Mouse (Mus musculus): ENCODE results near the gene Prss50. TPM values are rescaled to one million over a fixed set of nuclear protein-coding genes. Genes with fewer than 3 reads are reported as not detected.

Gene Prss50
- polyA plus RNA-seq, 1 experiment from 2014 or later, result 1.5 TPM

DNA sequence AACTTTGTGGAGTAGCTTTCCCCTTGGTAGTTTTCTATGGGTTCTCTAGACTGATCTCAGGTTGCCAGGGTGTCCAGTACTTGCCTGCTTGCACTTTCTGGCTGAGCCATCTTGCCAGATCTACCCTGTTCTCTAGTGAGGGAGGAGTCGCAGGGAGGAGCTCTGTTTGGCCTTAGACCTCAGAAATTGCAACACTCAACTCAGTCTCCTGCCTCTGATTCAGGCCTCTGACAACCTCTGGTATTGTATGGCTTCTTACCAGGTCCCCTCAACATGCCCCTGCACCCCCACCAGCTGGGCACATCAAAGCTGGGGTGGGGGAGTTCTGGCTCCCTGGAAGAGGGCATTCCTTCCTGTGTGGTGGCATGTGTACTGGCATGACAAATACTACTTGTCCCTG, 19.6 kb downstream of the Prss50 start:
- 80% methylated on average over 1 of the region's 1 CpGs for WGBS
- Histone ChIP-seq H3K4me1 (peaks cover 38% of the 10 kb centered on the region), H3K36me3 (no peaks in the 10 kb centered on the region), H3K27ac (no peak overlapping the region), H3K9ac (no peak overlapping the region), H3K4me3 (replicated peaks) (no peak overlapping the region), H3K9me3 (no peaks in the 10 kb centered on the region), H3K27me3 (replicated peaks) (peaks cover 21% of the 10 kb centered on the region), H3K4me2 (no peak overlapping the region)
- no peak for ATAC-seq (ENCODE audit: insufficient read depth, low FRiP score, low read depth)

- H3K4me2 ChIP-seq, result no peak overlapping the region
- H3K4me3 ChIP-seq (replicated peaks), result no peak overlapping the region
- no peaks in the 10 kb centered on the region for H3K9me3 ChIP-seq
- peaks cover 38% of the 10 kb centered on the region for H3K4me1 ChIP-seq
- ATAC-seq (ENCODE audit: insufficient read depth, low FRiP score, low read depth), result no peak
- peaks cover 21% of the 10 kb centered on the region for H3K27me3 ChIP-seq (replicated peaks)
- 86% methylated on average over 5 of the region's 5 CpGs for WGBS
- H3K27ac ChIP-seq, result no peak overlapping the region
- H3K9ac ChIP-seq, result no peak overlapping the region
- no peaks in the 10 kb centered on the region for H3K36me3 ChIP-seq
These were observed 20.1 kb downstream of the Prss50 start for GRCm38 (mm10) chr9:110877888-110878287.

DNA sequence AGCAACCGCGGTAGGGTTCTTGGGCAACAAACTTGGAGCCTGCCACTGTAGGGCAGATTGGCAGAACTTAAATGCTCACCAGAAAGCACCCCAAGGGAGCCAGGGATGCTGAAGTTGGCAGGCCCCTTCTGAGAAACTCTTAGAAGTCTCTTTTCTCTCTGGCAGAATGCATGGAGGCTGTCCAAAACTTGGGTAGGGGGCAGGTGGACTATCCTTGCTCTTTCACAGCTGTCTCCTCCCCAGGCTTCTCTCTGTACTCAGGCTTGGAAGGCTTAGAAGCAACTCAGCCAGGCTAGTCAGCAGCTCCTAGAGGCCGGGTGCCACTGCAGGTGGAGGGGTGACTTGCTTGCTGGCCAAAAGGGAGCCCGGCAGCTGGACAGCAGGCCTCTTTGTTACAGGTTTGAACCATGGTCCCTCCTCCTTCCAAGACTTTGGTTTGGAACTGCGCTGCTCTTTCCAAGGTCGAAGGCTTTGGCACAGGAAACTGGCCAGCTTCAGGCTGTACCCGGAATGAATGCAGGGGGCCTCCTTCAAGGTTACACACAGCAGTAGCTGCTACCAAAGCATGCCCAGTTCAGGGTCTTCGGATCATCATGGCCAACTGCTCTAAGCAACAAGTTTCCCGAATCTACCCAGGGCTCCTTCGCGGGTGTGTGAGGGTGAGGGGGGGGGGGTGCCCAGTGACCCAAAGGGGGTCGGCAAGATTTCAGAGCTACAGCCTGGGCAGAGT, 21.6 kb downstream of the Prss50 start, which contains the start of gene Als2cl:
Gene Als2cl (plus strand): TSS at position 680 of the 730 bp plus-strand sequence.
- H3K4me1 ChIP-seq, result peaks cover 30% of the 10 kb centered on the region; the same call in 1 of the 2 replicates
- peak within 1 kb of the TSS; percentile 70 for H3K27ac ChIP-seq
- peak within 1 kb of the TSS; percentile 93 for H3K4me2 ChIP-seq
- no peaks in the 10 kb centered on the region for H3K9me3 ChIP-seq
- WGBS, result 18% methylated on average over 12 of the region's 12 CpGs
- peaks cover 11% of the 10 kb centered on the region for H3K27me3 ChIP-seq (replicated peaks)
- ATAC-seq (ENCODE audit: insufficient read depth, low FRiP score, low read depth), result 0 out of 2 replicates have a peak, but pooled peaks have one; percentile 5
- H3K36me3 ChIP-seq, result no peaks in the 10 kb centered on the region
- peak within 1 kb of the TSS; percentile 60 for H3K4me3 ChIP-seq (replicated peaks)
- peak within 1 kb of the TSS; percentile 45 for H3K9ac ChIP-seq

DNA sequence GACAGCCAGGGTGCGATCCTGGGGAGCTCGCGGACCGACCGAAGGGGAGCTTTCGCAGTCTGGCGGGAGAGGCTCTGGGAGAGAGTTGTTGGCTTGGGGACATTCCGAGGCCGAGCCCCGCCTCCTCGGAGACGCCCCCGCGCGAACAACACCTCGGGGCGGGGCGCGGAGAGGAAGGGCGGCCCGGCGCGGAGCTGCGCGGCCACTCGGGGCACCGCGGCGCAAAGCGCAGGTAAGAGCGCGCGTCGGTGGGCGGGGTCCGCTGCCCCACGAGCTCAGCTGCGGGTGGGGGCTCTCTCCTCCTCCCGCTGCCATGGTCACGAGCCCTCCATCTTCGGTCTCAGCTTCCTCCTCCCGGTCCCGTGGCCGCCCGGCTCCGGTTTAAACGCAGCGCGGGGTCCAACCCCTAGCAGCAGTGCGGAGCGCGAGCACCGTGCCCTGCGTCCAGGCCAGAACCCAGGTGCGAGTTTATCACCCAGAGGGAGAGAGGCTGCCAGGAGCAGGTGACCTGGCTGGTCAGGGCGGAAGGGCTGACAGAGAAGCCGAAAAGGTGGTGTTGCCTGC, 22.3 kb downstream of the Prss50 start, which contains the start of gene Tmie:
Gene Tmie (minus strand): TSS at position 116 of the 564 bp plus-strand sequence.
- Histone ChIP-seq H3K4me3 (replicated peaks) (peak within 1 kb of the TSS; percentile 60), H3K9me3 (no peaks in the 10 kb centered on the region), H3K4me2 (peak within 1 kb of the TSS; percentile 93), H3K27me3 (replicated peaks) (peaks cover 11% of the 10 kb centered on the region), H3K9ac (peak within 1 kb of the TSS; percentile 45), H3K4me1 (peaks cover 26% of the 10 kb centered on the region; the same call in 1 of the 2 replicates), H3K36me3 (no peaks in the 10 kb centered on the region), H3K27ac (peak within 1 kb of the TSS; percentile 70)
- ATAC-seq (ENCODE audit: insufficient read depth, low FRiP score, low read depth), result peak; percentile 84
- under 1% methylated on average over 56 of the region's 57 CpGs for WGBS

- Histone ChIP-seq H3K36me3 (no peaks in the 10 kb centered on the region), H3K9ac (no peak overlapping the region), H3K4me2 (peak overlapping the region; percentile 93), H3K27me3 (replicated peaks) (peaks cover 11% of the 10 kb centered on the region), H3K9me3 (no peaks in the 10 kb centered on the region), H3K4me1 (peaks cover 22% of the 10 kb centered on the region; the same call in 1 of the 2 replicates), H3K27ac (peak overlapping the region; percentile 70), H3K4me3 (replicated peaks) (peak overlapping the region; percentile 60)
- peak; percentile 12; the same call in 1 of the 2 replicates for ATAC-seq (ENCODE audit: insufficient read depth, low FRiP score, low read depth)
- WGBS, result 60% methylated on average over 4 of the region's 4 CpGs
These were observed 23.0 kb downstream of the Prss50 start for GRCm38 (mm10) chr9:110880772-110881171.

DNA sequence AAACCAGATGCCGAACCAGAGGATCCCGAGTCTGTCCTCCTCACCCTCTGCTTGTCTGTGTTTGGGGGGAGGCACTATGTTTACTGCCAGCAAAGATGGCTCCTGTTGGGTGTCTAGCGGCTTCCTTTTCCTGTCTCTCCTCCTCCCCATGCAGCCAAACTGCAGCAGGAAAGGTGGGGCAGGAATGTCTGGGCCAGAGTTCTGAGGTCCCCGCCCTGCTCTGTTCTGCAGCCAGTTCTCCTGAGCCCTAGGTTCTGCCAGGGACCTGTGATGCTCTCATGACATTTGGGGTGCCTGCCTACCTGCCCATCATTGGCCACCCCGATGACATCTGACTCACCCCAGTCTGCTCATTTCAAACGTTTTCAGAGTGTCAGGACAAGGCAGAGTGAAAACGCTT, 24.2 kb downstream of the Prss50 start:
- H3K27ac ChIP-seq, result no peak overlapping the region
- H3K4me3 ChIP-seq (replicated peaks), result no peak overlapping the region
- H3K9ac ChIP-seq, result no peak overlapping the region
- ATAC-seq (ENCODE audit: insufficient read depth, low FRiP score, low read depth), result no peak
- WGBS, result 73% methylated on average over 7 of the region's 7 CpGs
- peaks cover 22% of the 10 kb centered on the region; the same call in 1 of the 2 replicates for H3K4me1 ChIP-seq
- no peak overlapping the region for H3K4me2 ChIP-seq
- H3K36me3 ChIP-seq, result no peaks in the 10 kb centered on the region
- no peaks in the 10 kb centered on the region for H3K9me3 ChIP-seq
- H3K27me3 ChIP-seq (replicated peaks), result peaks cover 11% of the 10 kb centered on the region

DNA sequence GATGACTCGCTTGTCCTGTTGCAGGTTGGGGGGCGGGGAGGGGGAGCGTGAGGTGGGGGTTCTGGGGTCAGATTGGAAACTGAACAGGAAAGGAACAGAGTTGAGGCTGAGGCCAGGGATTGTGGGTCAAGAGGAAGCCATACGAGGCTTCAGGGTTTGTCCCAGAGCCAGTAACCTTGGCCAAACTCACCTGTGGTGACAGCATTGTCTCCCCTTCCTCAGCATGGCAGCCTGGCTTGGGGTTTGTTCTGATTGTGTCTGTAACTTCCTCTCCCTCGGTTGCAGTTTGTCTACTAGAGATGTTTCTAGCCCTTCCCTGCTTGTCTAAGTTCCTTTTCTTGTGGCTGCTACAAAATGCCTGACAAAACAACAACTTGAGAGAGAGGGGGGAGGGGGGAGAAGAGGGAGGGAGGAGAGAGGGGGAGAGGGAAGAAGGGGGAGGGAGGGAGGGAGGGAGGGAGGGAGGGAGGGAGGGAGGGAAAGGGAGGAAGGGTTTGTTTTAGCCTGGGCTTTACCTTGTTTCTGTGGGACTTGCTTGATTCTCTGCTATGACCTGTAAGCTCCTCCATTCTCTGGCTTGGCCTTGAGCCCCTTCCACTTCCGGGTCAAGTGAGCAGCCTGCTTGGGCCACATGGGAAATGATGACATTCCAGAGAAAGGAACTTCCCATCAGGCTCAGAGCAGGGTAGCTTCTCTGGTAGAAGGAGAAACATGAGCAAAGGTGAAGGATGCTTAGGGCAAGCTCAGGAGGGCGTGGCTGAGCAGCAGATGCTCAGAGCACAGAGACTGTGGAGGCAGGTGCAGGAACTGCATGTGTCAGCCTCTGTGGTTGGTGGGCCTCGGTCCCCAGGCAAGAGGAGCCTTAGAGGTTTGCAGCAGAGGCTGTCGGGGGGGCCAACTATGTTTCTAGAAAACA, 29.9 kb downstream of the Prss50 start:
- Histone ChIP-seq H3K9ac (no peak overlapping the region), H3K27me3 (replicated peaks) (no peaks in the 10 kb centered on the region), H3K9me3 (no peaks in the 10 kb centered on the region), H3K4me2 (no peak overlapping the region), H3K27ac (no peak overlapping the region), H3K4me3 (replicated peaks) (no peak overlapping the region), H3K4me1 (peaks cover 7% of the 10 kb centered on the region; the same call in 1 of the 2 replicates), H3K36me3 (no peaks in the 10 kb centered on the region)
- 60% methylated on average over 9 of the region's 9 CpGs for WGBS
- ATAC-seq (ENCODE audit: insufficient read depth, low FRiP score, low read depth), result no peak

GRCm38 (mm10) chr9:110888935-110889334, 31.2 kb downstream of the Prss50 start:
- WGBS, result 95% methylated on average over 14 of the region's 14 CpGs
- no peak for ATAC-seq (ENCODE audit: insufficient read depth, low FRiP score, low read depth)
- no peaks in the 10 kb centered on the region for H3K36me3 ChIP-seq
- no peak overlapping the region for H3K27ac ChIP-seq
- no peaks in the 10 kb centered on the region for H3K9me3 ChIP-seq
- H3K9ac ChIP-seq, result no peak overlapping the region
- no peak overlapping the region for H3K4me3 ChIP-seq (replicated peaks)
- H3K4me1 ChIP-seq, result peaks cover 7% of the 10 kb centered on the region; the same call in 1 of the 2 replicates
- H3K27me3 ChIP-seq (replicated peaks), result no peaks in the 10 kb centered on the region
- no peak overlapping the region for H3K4me2 ChIP-seq

DNA sequence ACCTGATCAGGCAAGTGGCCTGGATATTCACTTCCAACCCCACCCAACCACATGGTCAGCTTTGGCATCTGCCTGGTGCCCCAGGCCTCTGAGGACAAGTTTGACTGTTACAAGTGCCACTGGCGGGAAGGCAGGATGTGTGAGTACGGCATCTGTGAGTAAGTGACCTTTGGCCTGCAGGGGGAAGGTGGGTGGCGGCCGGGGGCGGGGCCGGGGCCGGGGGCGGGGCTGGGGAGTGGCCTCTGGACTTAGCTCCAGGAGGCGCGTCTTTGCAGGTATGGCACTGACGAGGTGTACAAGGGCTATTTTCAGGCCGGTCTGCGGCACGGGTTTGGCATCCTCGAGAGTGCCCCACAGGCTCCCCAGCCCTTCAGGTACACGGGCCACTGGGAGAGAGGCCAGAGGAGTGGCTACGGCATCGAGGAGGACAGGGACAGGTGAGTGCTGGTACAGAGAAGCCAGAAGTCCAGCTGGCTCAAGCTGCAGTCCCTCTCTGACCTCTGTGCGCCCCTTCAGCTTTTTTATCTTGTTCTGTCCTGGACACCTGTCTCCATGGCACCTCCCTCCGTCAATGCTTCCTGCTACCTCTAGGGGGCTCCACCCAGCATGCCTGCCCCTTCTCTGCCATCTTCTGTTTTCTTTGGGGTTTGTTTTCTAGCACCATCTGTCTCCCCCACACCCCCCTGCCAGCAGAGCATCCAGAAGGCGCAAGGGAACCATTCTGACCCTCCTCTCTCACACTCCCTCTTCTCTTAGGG, 32.4 kb downstream of the Prss50 start:
- Histone ChIP-seq H3K4me2 (peak overlapping the region; percentile 19; the same call in 1 of the 2 replicates), H3K4me1 (peaks cover 7% of the 10 kb centered on the region; the same call in 1 of the 2 replicates), H3K9ac (no peak overlapping the region), H3K9me3 (no peaks in the 10 kb centered on the region), H3K27ac (no peak overlapping the region), H3K27me3 (replicated peaks) (no peaks in the 10 kb centered on the region), H3K4me3 (replicated peaks) (no peak overlapping the region), H3K36me3 (no peaks in the 10 kb centered on the region)
- 13% methylated on average over 21 of the region's 21 CpGs for WGBS
- ATAC-seq (ENCODE audit: insufficient read depth, low FRiP score, low read depth), result peak; percentile 42; the same call in 1 of the 2 replicates

GRCm38 (mm10) chr9:110891077-110891828, 33.5 kb downstream of the Prss50 start:
- Histone ChIP-seq H3K9me3 (no peaks in the 10 kb centered on the region), H3K9ac (no peak overlapping the region), H3K36me3 (no peaks in the 10 kb centered on the region), H3K4me1 (peaks cover 8% of the 10 kb centered on the region), H3K4me3 (replicated peaks) (no peak overlapping the region), H3K27ac (no peak overlapping the region), H3K27me3 (replicated peaks) (no peaks in the 10 kb centered on the region), H3K4me2 (no peak overlapping the region)
- 73% methylated on average over 12 of the region's 12 CpGs for WGBS
- no peak for ATAC-seq (ENCODE audit: insufficient read depth, low FRiP score, low read depth)

Data from stomach, embryonic 15.5 days (tissue).